Mouse (Mus musculus) stomach, postnatal 0 days (tissue): ENCODE results near the gene Sptbn1.

Experiments
- CTCF ChIP-seq: IDR thresholded peaks from 2 replicates; pipeline ENCODE4 v1.5.1; 2016; ENCODE audit warnings: antibody characterized with exemption, low read depth, mild to moderate bottlenecking, moderate library complexity
- EP300 ChIP-seq: optimal IDR thresholded peaks from 2 replicates; pipeline ENCODE3; 2016; ENCODE audit warnings: antibody characterized with exemption

DNA sequence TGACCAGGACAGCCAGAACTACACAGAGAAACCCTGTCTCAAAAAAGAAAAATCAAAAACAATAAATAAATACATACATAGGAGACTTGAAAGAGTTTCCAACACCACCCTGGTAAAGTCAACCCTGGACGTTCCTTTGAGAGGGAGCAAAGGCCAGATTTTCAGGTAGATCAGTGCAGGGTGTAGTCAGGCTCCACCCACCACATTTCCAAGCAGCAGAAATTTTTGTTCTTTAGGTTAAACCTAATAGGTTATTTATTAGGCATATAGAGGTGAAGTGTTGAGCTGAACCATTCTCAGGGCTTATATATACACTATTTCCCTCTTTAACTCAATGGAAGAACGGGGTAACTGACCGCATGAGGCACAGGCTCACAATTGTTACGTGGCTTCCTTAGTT, 77.0 kb downstream of the Sptbn1 start:
- TF ChIP-seq CTCF (no peak), EP300 (no peak)
